Mouse (Mus musculus): Measurements from ENCODE around the gene Sema4a.

Gene Sema4a

GRCm38 (mm10) chr3:88425330-88425689 is 35.7 kb downstream of the Sema4a start:
- no peak for DNase-seq

GRCm38 (mm10) chr3:88424605-88425329 is 36.2 kb downstream of the Sema4a start, which contains the start of gene Slc25a44:
Slc25a44 (minus strand) TSS chr3:88425139.
- peak; percentile 96 for DNase-seq

GRCm38 (mm10) chr3:88422020-88422720 is 38.8 kb downstream of the Sema4a start:
- DNase-seq: peak; percentile 55

- DNase-seq: no peak
Measured at GRCm38 (mm10) chr3:88420771-88421170, 40.2 kb downstream of the Sema4a start.

GRCm38 (mm10) chr3:88418016-88418415 is 43.0 kb downstream of the Sema4a start:
- DNase-seq: no peak

- no peak for DNase-seq
Measured at GRCm38 (mm10) chr3:88415668-88416067, 45.3 kb downstream of the Sema4a start.

GRCm38 (mm10) chr3:88412636-88413035 is 48.3 kb downstream of the Sema4a start:
- no peak for DNase-seq

- no peak for DNase-seq
Measured at GRCm38 (mm10) chr3:88411681-88412080, 49.3 kb downstream of the Sema4a start.

GRCm38 (mm10) chr3:88410645-88411031 is 50.3 kb downstream of the Sema4a start:
- DNase-seq: no peak

- DNase-seq: peak; percentile 95
Measured at GRCm38 (mm10) chr3:88409741-88410644, 51.0 kb downstream of the Sema4a start, which contains the start of gene Pmf1. Pmf1 (minus strand) TSS chr3:88410331.

- no peak for DNase-seq
Measured at GRCm38 (mm10) chr3:88408953-88409352, 52.0 kb downstream of the Sema4a start.

- no peak for DNase-seq
Measured at GRCm38 (mm10) chr3:88407529-88407928, 53.5 kb downstream of the Sema4a start.

- peak; percentile 67 for DNase-seq
Measured at GRCm38 (mm10) chr3:88407090-88407489, 53.9 kb downstream of the Sema4a start.

- DNase-seq: no peak
Measured at GRCm38 (mm10) chr3:88403522-88404230, 57.3 kb downstream of the Sema4a start.

- no peak for DNase-seq
Measured at GRCm38 (mm10) chr3:88398666-88399065, 62.3 kb downstream of the Sema4a start.

- no peak for DNase-seq
Measured at GRCm38 (mm10) chr3:88395742-88396141, 65.2 kb downstream of the Sema4a start.

- DNase-seq: no peak
Measured at GRCm38 (mm10) chr3:88395288-88395687, 65.7 kb downstream of the Sema4a start.

GRCm38 (mm10) chr3:88393776-88394375 is 67.1 kb downstream of the Sema4a start:
- no peak for DNase-seq
